Comparison of ENCODE assay signal across 28 mouse cellular contexts in genomic region chr7:40620761-40621160, GRCm38 (mm10).
"Had no signal": no experiment of that assay in that cellular context is flagged by ENCODE, and none has a peak within 500 bp of the region (broad histone marks: within the 10 kb centered on the region; RNA-seq: fewer than 3 reads in every experiment).

No protein-coding gene starts in this region.

- H3K9me3 ChIP-seq: embryonic facial prominence, embryonic 10.5 days; embryonic facial prominence, embryonic 12.5 days; embryonic facial prominence, embryonic 13.5 days; embryonic facial prominence, embryonic 15.5 days; forebrain, embryonic 10.5 days; forebrain, embryonic 12.5 days; forebrain, embryonic 13.5 days; forebrain, embryonic 15.5 days had no signal

- H3K4me1 ChIP-seq: embryonic facial prominence, embryonic 12.5 days; embryonic facial prominence, embryonic 15.5 days; forebrain, embryonic 10.5 days; forebrain, embryonic 12.5 days; forebrain, embryonic 13.5 days; forebrain, embryonic 15.5 days had no signal

- DNase-seq: cerebellum, adult 8-10 months; cerebellum, adult 9-10 months; cerebellum, adult 9-11 months; cerebellum, postnatal 10 days; cerebellum, postnatal 14 days; cerebellum, postnatal 25 days; cerebellum, postnatal 36 days; embryo, embryonic 11 days; forebrain, postnatal 0 days; gastrocnemius, adult 2 months; gastrocnemius, postnatal 10 days; gastrocnemius, postnatal 14 days; gastrocnemius, postnatal 25 days; gastrocnemius, postnatal 36 days; heart, adult 11 months; heart, adult 18-20 months; heart, adult 2 months had no signal

- H3K36me3 ChIP-seq: embryonic facial prominence, embryonic 10.5 days; embryonic facial prominence, embryonic 12.5 days; embryonic facial prominence, embryonic 13.5 days; embryonic facial prominence, embryonic 15.5 days; forebrain, embryonic 10.5 days; forebrain, embryonic 12.5 days; forebrain, embryonic 15.5 days had no signal

- ATAC-seq: forebrain, embryonic 13.5 days; forebrain, embryonic 14.5 days; forebrain, embryonic 15.5 days; forebrain, embryonic 16.5 days; forebrain, postnatal 0 days had no signal

- H3K4me3 ChIP-seq: embryonic facial prominence, embryonic 10.5 days; embryonic facial prominence, embryonic 12.5 days; embryonic facial prominence, embryonic 13.5 days; embryonic facial prominence, embryonic 15.5 days; erythroblast, embryonic 14.5 days; forebrain, embryonic 10.5 days; forebrain, embryonic 12.5 days; forebrain, embryonic 13.5 days; forebrain, embryonic 15.5 days; gastrocnemius, adult 2 months; heart, adult 2 months had no signal

- H3K4me2 ChIP-seq: embryonic facial prominence, embryonic 12.5 days; embryonic facial prominence, embryonic 13.5 days; embryonic facial prominence, embryonic 15.5 days; forebrain, embryonic 12.5 days; forebrain, embryonic 13.5 days; forebrain, embryonic 15.5 days had no signal

- H3K9ac ChIP-seq: embryonic facial prominence, embryonic 12.5 days; embryonic facial prominence, embryonic 13.5 days; embryonic facial prominence, embryonic 15.5 days; forebrain, embryonic 12.5 days; forebrain, embryonic 13.5 days; forebrain, embryonic 15.5 days; forebrain, postnatal 0 days had no signal

- H3K27ac ChIP-seq: embryonic facial prominence, embryonic 10.5 days; embryonic facial prominence, embryonic 12.5 days; embryonic facial prominence, embryonic 13.5 days; embryonic facial prominence, embryonic 15.5 days; forebrain, embryonic 10.5 days; forebrain, embryonic 12.5 days; forebrain, embryonic 13.5 days; forebrain, embryonic 15.5 days; gastrocnemius, adult 2 months; heart, adult 2 months had no signal

- H3K27me3 ChIP-seq: embryonic facial prominence, embryonic 12.5 days; embryonic facial prominence, embryonic 13.5 days; embryonic facial prominence, embryonic 15.5 days; forebrain, embryonic 12.5 days; forebrain, embryonic 13.5 days; forebrain, embryonic 15.5 days had no signal
